Mouse (Mus musculus) limb, embryonic 14.5 days (tissue): ENCODE results near the gene Best3. TPM values are rescaled to one million over a fixed set of nuclear protein-coding genes. Genes with fewer than 3 reads are reported as not detected.

ENCODE experiments used
- ATAC-seq: fragments of 200-750 bp; cut with Nextera tagmentation; 2 replicates; pipeline ENCODE4 v1.8.0; 2017; ENCODE audit warnings: low read depth, moderate number of reproducible peaks, moderate TSS enrichment; ENCODE audit not compliant: low FRiP score
- DNase-seq: peaks from one replicate; pipeline ENCODE4 v3.0.0-alpha.2; 2015; ENCODE audit warnings: low spot score
- H3K27ac ChIP-seq: fragments of 300-500 bp; sonication (generic); replicated peaks from 2 replicates; pipeline ENCODE4 v1.5.1; 2014; ENCODE audit warnings: low read depth, mild to moderate bottlenecking, low read length, moderate library complexity, mixed read lengths
- H3K27me3 ChIP-seq: fragments of 300-500 bp; sonication (generic); 2 replicates; pipeline ENCODE4 v1.6.1; 2014; ENCODE audit warnings: low read length, mixed read lengths; ENCODE audit not compliant: control insufficient read depth, insufficient read depth
- H3K36me3 ChIP-seq: fragments of 300-500 bp; sonication (generic); 2 replicates; pipeline ENCODE4 v1.6.1; 2014; ENCODE audit warnings: mild to moderate bottlenecking, low read length, moderate library complexity, mixed read lengths; ENCODE audit not compliant: control insufficient read depth, insufficient read depth
- H3K4me1 ChIP-seq: fragments of 300-500 bp; sonication (generic); 2 replicates; pipeline ENCODE4 v1.6.1; 2014; ENCODE audit warnings: antibody characterized with exemption, low read length, mixed read lengths; ENCODE audit not compliant: control insufficient read depth, insufficient read depth
- H3K4me2 ChIP-seq: fragments of 300-500 bp; sonication (generic); replicated peaks from 2 replicates; pipeline ENCODE4 v1.6.1; 2014; ENCODE audit warnings: low read depth, mild to moderate bottlenecking, low read length, moderate library complexity; ENCODE audit not compliant: severe bottlenecking
- H3K4me3 ChIP-seq: fragments of 300-500 bp; sonication (generic); replicated peaks from 2 replicates; pipeline ENCODE4 v1.5.1; 2014; ENCODE audit warnings: low read length
- H3K9ac ChIP-seq: fragments of 300-500 bp; sonication (generic); 2 replicates; pipeline ENCODE4 v1.6.1; 2014; ENCODE audit warnings: mild to moderate bottlenecking, low read depth, low read length, moderate library complexity; ENCODE audit not compliant: severe bottlenecking
- H3K9me3 ChIP-seq: fragments of 300-500 bp; sonication (generic); 2 replicates; pipeline ENCODE4 v1.6.1; 2016; ENCODE audit warnings: low read length; ENCODE audit not compliant: control insufficient read depth
- POLR2A ChIP-seq: fragments of 200-500 bp; IDR thresholded peaks from 2 replicates; pipeline ENCODE4 v1.8.0; 2012; ENCODE audit warnings: inconsistent platforms, mild to moderate bottlenecking, moderate library complexity, borderline replicate concordance; ENCODE audit not compliant: insufficient read depth, insufficient read length; ENCODE audit errors: extremely low read depth
- WGBS: fragments of 180-500 bp; shearing (Covaris S2); extraction: QIAGEN DNeasy Blood & Tissue Kit; methylation state at CpG from one replicate; pipeline ENCODE4 v1.1.7; 2014; 5-methylcytosine and 5-hydroxymethylcytosine counted together
- polyA plus RNA-seq, 2 experiments: library from polyadenylated mRNA; depleted of rRNA in 1 of 2; stranded (reverse) in 1 of 2; unstranded in 1 of 2; fragments of >200 nt; fragmentation: Nextera tagmentation in 1 of 2; extraction: Ambion mirVana in 1 of 2; gene quantifications; 2 replicates each; pipeline versions ENCODE4 v1.2.1 to v1.2.3; 2012 to 2014

Gene Best3
- polyA plus RNA-seq, 2 experiments, result 1.4 to 3.1 TPM

- DNase-seq, result no peak
- ATAC-seq, result peak; percentile 60; the same call in 1 of the 2 replicates
Observed at GRCm38 (mm10) chr10:116965297-116965696, 20.8 kb upstream of the Best3 start.

GRCm38 (mm10) chr10:116966065-116966464, 20.0 kb upstream of the Best3 start:
- no peak for ATAC-seq

More at GRCm38 (mm10) chr10:116965297-116965696, 20.8 kb upstream of the Best3 start:
- no peaks in the 10 kb centered on the region for H3K27me3 ChIP-seq
- H3K4me2 ChIP-seq, result no peak overlapping the region
- H3K4me3 ChIP-seq, result no peak overlapping the region
- 39% methylated on average over 5 of the region's 5 CpGs for WGBS
- no peak overlapping the region for H3K9ac ChIP-seq
- H3K36me3 ChIP-seq, result no peaks in the 10 kb centered on the region
- no peaks in the 10 kb centered on the region for H3K9me3 ChIP-seq
- H3K27ac ChIP-seq, result no peak overlapping the region
- TF ChIP-seq POLR2A, result no peak
- no peaks in the 10 kb centered on the region for H3K4me1 ChIP-seq

GRCm38 (mm10) chr10:116968741-116969140, 17.4 kb upstream of the Best3 start:
- Histone ChIP-seq H3K27me3 (no peaks in the 10 kb centered on the region), H3K36me3 (no peaks in the 10 kb centered on the region), H3K4me1 (no peaks in the 10 kb centered on the region), H3K9me3 (no peaks in the 10 kb centered on the region), H3K9ac (no peak overlapping the region), H3K27ac (no peak overlapping the region), H3K4me3 (no peak overlapping the region), H3K4me2 (no peak overlapping the region)
- ATAC-seq, result no peak
- 74% methylated on average over 4 of the region's 4 CpGs for WGBS
- DNase-seq, result no peak
- no peak for TF ChIP-seq POLR2A

More at GRCm38 (mm10) chr10:116966065-116966464, 20.0 kb upstream of the Best3 start:
- Histone ChIP-seq H3K4me2 (no peak overlapping the region), H3K27ac (no peak overlapping the region), H3K9me3 (no peaks in the 10 kb centered on the region), H3K4me3 (no peak overlapping the region), H3K27me3 (no peaks in the 10 kb centered on the region), H3K36me3 (no peaks in the 10 kb centered on the region), H3K9ac (no peak overlapping the region), H3K4me1 (no peaks in the 10 kb centered on the region)
- DNase-seq, result no peak
- WGBS, result 70% methylated on average over 6 of the region's 6 CpGs
- TF ChIP-seq POLR2A, result no peak

GRCm38 (mm10) chr10:116972509-116972908, 13.6 kb upstream of the Best3 start, which contains the start of gene Gm10271:
Gm10271 (minus strand) TSS chr10:116972609.
- WGBS, result 94% methylated on average over 6 of the region's 6 CpGs
- no peak for ATAC-seq

GRCm38 (mm10) chr10:116977455-116977854, 8.7 kb upstream of the Best3 start:
- Histone ChIP-seq H3K36me3 (no peaks in the 10 kb centered on the region), H3K9ac (no peak overlapping the region), H3K4me2 (no peak overlapping the region), H3K9me3 (no peaks in the 10 kb centered on the region), H3K27ac (no peak overlapping the region), H3K27me3 (no peaks in the 10 kb centered on the region), H3K4me3 (no peak overlapping the region), H3K4me1 (no peaks in the 10 kb centered on the region)
- DNase-seq, result no peak
- WGBS, result 40% methylated on average over 4 of the region's 4 CpGs
- no peak for TF ChIP-seq POLR2A
- no peak for ATAC-seq

More at GRCm38 (mm10) chr10:116972509-116972908, 13.6 kb upstream of the Best3 start, which contains the start of gene Gm10271:
- Histone ChIP-seq H3K9ac (no peak within 1 kb of the TSS), H3K27me3 (no peaks in the 10 kb centered on the region), H3K4me1 (no peaks in the 10 kb centered on the region), H3K9me3 (no peaks in the 10 kb centered on the region), H3K4me3 (no peak within 1 kb of the TSS), H3K36me3 (no peaks in the 10 kb centered on the region), H3K4me2 (no peak within 1 kb of the TSS), H3K27ac (no peak within 1 kb of the TSS)
- no peak for DNase-seq
- no peak for TF ChIP-seq POLR2A
